Mouse (Mus musculus) C2C12 (cell line): ENCODE results near the gene Kcnj10.

Source experiments
- CTCF ChIP-seq: IDR thresholded peaks from one replicate; pipeline ENCODE4 v1.5.1; 2011; ENCODE audit not compliant: control insufficient read depth, insufficient read depth, insufficient read length
- MAX ChIP-seq: IDR thresholded peaks from one replicate; pipeline ENCODE4 v1.6.1; 2011; ENCODE audit warnings: mild to moderate bottlenecking, control low read depth
- MYOD1 ChIP-seq: IDR thresholded peaks from one replicate; pipeline ENCODE4 v1.6.1; 2011; ENCODE audit warnings: low read depth; ENCODE audit not compliant: control insufficient read depth, insufficient read length
- USF1 ChIP-seq: IDR thresholded peaks from one replicate; pipeline ENCODE4 v1.6.1; 2011; ENCODE audit warnings: low read depth, mild to moderate bottlenecking, control low read depth, moderate library complexity

DNA sequence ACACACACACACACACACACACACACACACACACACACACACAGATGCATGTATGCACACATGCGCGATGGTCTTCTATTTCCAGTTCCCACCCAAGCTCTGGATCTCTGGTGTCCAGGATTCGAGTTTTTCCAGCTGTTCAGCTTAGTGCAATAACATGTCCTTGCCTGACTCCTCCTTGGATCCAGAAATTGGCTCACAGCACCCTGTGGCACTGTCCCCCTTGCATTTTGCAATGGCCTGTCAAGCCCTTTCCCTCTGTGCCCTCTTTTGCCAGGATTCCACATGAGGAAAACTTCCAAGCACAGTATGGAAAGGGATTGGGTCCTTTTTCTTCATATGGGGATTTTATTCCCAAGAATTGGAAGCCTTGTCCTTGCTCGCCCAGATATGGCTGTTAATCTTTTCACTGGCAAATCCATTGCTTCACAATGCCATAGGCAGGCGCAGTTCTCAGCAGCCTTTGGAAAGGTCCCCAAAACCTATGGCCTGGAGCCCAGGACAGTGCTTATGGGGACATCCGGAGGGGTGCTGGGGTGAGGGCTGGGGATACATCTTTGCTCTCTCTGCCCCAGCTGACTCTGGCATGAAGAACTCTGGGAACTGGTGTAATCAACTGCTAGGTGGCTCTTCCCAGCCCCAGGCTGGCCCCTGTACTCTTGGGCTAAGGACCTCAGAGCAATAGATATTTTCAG lies 44.0 kb upstream of the Kcnj10 start:
- TF ChIP-seq USF1 (no peak), MAX (no peak), MYOD1 (no peak), CTCF (no peak)
